Mouse (Mus musculus) MEL (cell line): ENCODE measurements around the gene Ghrl. TPM values are rescaled to one million over a fixed set of nuclear protein-coding genes. Genes with fewer than 3 reads are reported as not detected.

Experiments
- DNase-seq: peaks from one replicate; pipeline ENCODE4 v3.0.0; 2011; ENCODE audit warnings: low read depth, low spot score
- H3K27ac ChIP-seq: 2 replicates; pipeline ENCODE4 v1.5.1; 2012; ENCODE audit warnings: low read depth, mild to moderate bottlenecking, control low read depth, low read length, moderate library complexity; ENCODE audit not compliant: control insufficient read depth
- H3K27me3 ChIP-seq, 2 experiments: fragments of 150-350 bp in 1 of 2; sonication (generic) in 1 of 2; 2 replicates each; pipeline ENCODE4 v1.6.1; 2012; ENCODE audit warnings: low read length in 2 of 2, mild to moderate bottlenecking in 2 of 2, improper control_type of control experiment in 1 of 2, moderate library complexity in 1 of 2; ENCODE audit not compliant: insufficient read depth in 2 of 2, control insufficient read depth in 1 of 2
- H3K36me3 ChIP-seq, 2 experiments: 2 replicates each; pipeline ENCODE4 v1.6.1; 2012 to 2014; ENCODE audit warnings: low read length in 2 of 2, improper control_type of control experiment in 1 of 2, inconsistent platforms in 1 of 2, mild to moderate bottlenecking in 1 of 2; ENCODE audit not compliant: insufficient read depth in 2 of 2, control insufficient read depth in 1 of 2
- H3K4me1 ChIP-seq, 2 experiments: fragments of 150-350 bp in 1 of 2; sonication (generic) in 1 of 2; 2 replicates each; pipeline ENCODE4 v1.6.1; 2012; ENCODE audit warnings: low read length in 2 of 2, improper control_type of control experiment in 1 of 2, mild to moderate bottlenecking in 1 of 2; ENCODE audit not compliant: insufficient read depth in 2 of 2, control insufficient read depth in 1 of 2
- H3K4me3 ChIP-seq, 2 experiments: fragments of 150-350 bp in 1 of 2; sonication (generic) in 1 of 2; 2 replicates each; pipeline ENCODE4 v1.5.1; 2012; ENCODE audit warnings: low read depth in 2 of 2, low read length in 2 of 2, mild to moderate bottlenecking in 2 of 2, moderate library complexity in 2 of 2, control low read depth in 1 of 2, improper control_type of control experiment in 1 of 2; ENCODE audit not compliant: control insufficient read depth in 1 of 2, insufficient read depth in 1 of 2
- H3K79me2 ChIP-seq: 2 replicates; pipeline ENCODE4 v1.6.1; 2012; ENCODE audit warnings: mild to moderate bottlenecking, low read length, moderate library complexity; ENCODE audit not compliant: control insufficient read depth, poor library complexity, insufficient read depth
- H3K9ac ChIP-seq: 2 replicates; pipeline ENCODE4 v1.6.1; 2012; ENCODE audit warnings: low read depth, mild to moderate bottlenecking, control low read depth, low read length, moderate library complexity; ENCODE audit not compliant: control insufficient read depth, poor library complexity, severe bottlenecking
- H3K9me3 ChIP-seq: fragments of 150-350 bp; sonication (generic); replicated peaks from 2 replicates; pipeline ENCODE4 v1.6.1; 2012; ENCODE audit warnings: mild to moderate bottlenecking, low read length, improper control_type of control experiment, moderate library complexity; ENCODE audit not compliant: insufficient read depth
- BHLHE40 ChIP-seq: IDR thresholded peaks from 2 replicates; pipeline ENCODE4 v1.6.1; 2012; ENCODE audit warnings: low read depth, mild to moderate bottlenecking, inconsistent platforms, low read length, improper control_type of control experiment, borderline replicate concordance
- CTCF ChIP-seq, 3 experiments: IDR thresholded peaks in 2 of 3; conservative IDR thresholded peaks in 1 of 3; 2 replicates each; pipeline ENCODE4 v1.5.1; 2011 to 2012; ENCODE audit warnings: low read length in 3 of 3, low read depth in 2 of 3, mild to moderate bottlenecking in 2 of 3, improper control_type of control experiment in 1 of 3, inconsistent platforms in 1 of 3, mixed read lengths in 1 of 3, moderate library complexity in 1 of 3; ENCODE audit not compliant: control insufficient read depth in 1 of 3, insufficient read depth in 1 of 3, poor library complexity in 1 of 3, severe bottlenecking in 1 of 3
- E2F4 ChIP-seq: IDR thresholded peaks from 2 replicates; pipeline ENCODE4 v1.6.1; 2011; ENCODE audit warnings: low read depth, low read length, improper control_type of control experiment, borderline replicate concordance
- ETS1 ChIP-seq: IDR thresholded peaks from 2 replicates; pipeline ENCODE4 v1.6.1; 2012; ENCODE audit warnings: low read depth, mild to moderate bottlenecking, inconsistent platforms, low read length, improper control_type of control experiment, moderate library complexity
- GABPA ChIP-seq: IDR thresholded peaks from 2 replicates; pipeline ENCODE4 v1.6.1; 2012; ENCODE audit warnings: low read depth, mild to moderate bottlenecking, inconsistent platforms, low read length, improper control_type of control experiment, moderate library complexity
- GATA1 ChIP-seq: IDR thresholded peaks from 2 replicates; pipeline ENCODE4 v1.6.1; 2011; ENCODE audit warnings: low read depth, low read length, improper control_type of control experiment
- HCFC1 ChIP-seq: IDR thresholded peaks from 2 replicates; pipeline ENCODE4 v1.6.1; 2012; ENCODE audit warnings: low read depth, mild to moderate bottlenecking, inconsistent platforms, low read length, improper control_type of control experiment, moderate library complexity
- JUND ChIP-seq: IDR thresholded peaks from 2 replicates; pipeline ENCODE4 v1.6.1; 2011; ENCODE audit warnings: low read depth, mild to moderate bottlenecking, improper control_type of control experiment, low read length
- KAT2A ChIP-seq: conservative IDR thresholded peaks from 2 replicates; pipeline ENCODE4 v1.6.1; 2012; ENCODE audit warnings: low read depth, low read length, improper control_type of control experiment, inconsistent platforms
- MEF2A ChIP-seq: IDR thresholded peaks from 2 replicates; pipeline ENCODE4 v1.6.1; 2014; ENCODE audit warnings: low read depth, mild to moderate bottlenecking, inconsistent platforms, low read length, improper control_type of control experiment; ENCODE audit not compliant: poor library complexity, insufficient replicate concordance, severe bottlenecking; ENCODE audit errors: extremely low read depth
- MXI1 ChIP-seq: IDR thresholded peaks from 2 replicates; pipeline ENCODE4 v1.6.1; 2011; ENCODE audit warnings: mild to moderate bottlenecking, low read depth, low read length, improper control_type of control experiment
- MYB ChIP-seq: IDR thresholded peaks from 2 replicates; pipeline ENCODE4 v1.6.1; 2011; ENCODE audit warnings: mild to moderate bottlenecking, low read depth, low read length, improper control_type of control experiment
- MYC ChIP-seq: IDR thresholded peaks from 2 replicates; pipeline ENCODE4 v1.6.1; 2011; ENCODE audit warnings: low read depth, mild to moderate bottlenecking, low read length, improper control_type of control experiment, moderate library complexity
- NELFE ChIP-seq: IDR thresholded peaks from 2 replicates; pipeline ENCODE4 v1.6.1; 2011; ENCODE audit warnings: low read depth, low read length, improper control_type of control experiment
- POLR2A ChIP-seq, 2 experiments: IDR thresholded peaks; 2 replicates each; pipeline ENCODE4 v1.6.1; 2011 to 2012; ENCODE audit warnings: low read length in 2 of 2, mild to moderate bottlenecking in 2 of 2, control low read depth in 1 of 2, improper control_type of control experiment in 1 of 2, low read depth in 1 of 2, moderate library complexity in 1 of 2; ENCODE audit not compliant: control insufficient read depth in 1 of 2, insufficient read depth in 1 of 2, poor library complexity in 1 of 2
- POLR2AphosphoS2 ChIP-seq: IDR thresholded peaks from 2 replicates; pipeline ENCODE4 v1.6.1; 2011; ENCODE audit warnings: low read length, improper control_type of control experiment
- RAD21 ChIP-seq: IDR thresholded peaks from 2 replicates; pipeline ENCODE4 v1.6.1; 2011; ENCODE audit warnings: mild to moderate bottlenecking, low read depth, low read length, improper control_type of control experiment
- SIN3A ChIP-seq: IDR thresholded peaks from 2 replicates; pipeline ENCODE4 v1.6.1; 2012; ENCODE audit warnings: low read length, improper control_type of control experiment, inconsistent platforms
- SMC3 ChIP-seq: IDR thresholded peaks from 2 replicates; pipeline ENCODE4 v1.6.1; 2011; ENCODE audit warnings: low read depth, low read length, improper control_type of control experiment
- TCF12 ChIP-seq: IDR thresholded peaks from 2 replicates; pipeline ENCODE4 v1.6.1; 2014; ENCODE audit warnings: low read depth, mild to moderate bottlenecking, inconsistent platforms, low read length, improper control_type of control experiment, moderate library complexity
- UBTF ChIP-seq: IDR thresholded peaks from 2 replicates; pipeline ENCODE4 v1.6.1; 2012; ENCODE audit warnings: low read depth, mild to moderate bottlenecking, inconsistent platforms, low read length, improper control_type of control experiment, moderate library complexity, borderline replicate concordance; ENCODE audit not compliant: insufficient read depth
- USF1 ChIP-seq: IDR thresholded peaks from 2 replicates; pipeline ENCODE4 v1.6.1; 2014; ENCODE audit warnings: low read depth, mild to moderate bottlenecking, inconsistent platforms, low read length, improper control_type of control experiment, moderate library complexity
- ZC3H11A ChIP-seq: IDR thresholded peaks from 2 replicates; pipeline ENCODE4 v1.6.1; 2012; ENCODE audit warnings: low read depth, mild to moderate bottlenecking, inconsistent platforms, low read length, improper control_type of control experiment
- ZKSCAN1 ChIP-seq: IDR thresholded peaks from 2 replicates; pipeline ENCODE4 v1.6.1; 2012; ENCODE audit warnings: low read depth, mild to moderate bottlenecking, inconsistent platforms, low read length, improper control_type of control experiment, moderate library complexity
- ZMIZ1 ChIP-seq: IDR thresholded peaks from 2 replicates; pipeline ENCODE4 v1.6.1; 2012; ENCODE audit warnings: low read depth, mild to moderate bottlenecking, inconsistent platforms, low read length, improper control_type of control experiment, moderate library complexity
- ZNF384 ChIP-seq: IDR thresholded peaks from 2 replicates; pipeline ENCODE4 v1.6.1; 2012; ENCODE audit warnings: low read depth, mild to moderate bottlenecking, inconsistent platforms, low read length, improper control_type of control experiment
- polyA plus RNA-seq, 2 experiments: library from polyadenylated mRNA; stranded (reverse) in 1 of 2; unstranded in 1 of 2; fragments of >175 nt in 1 of 2; fragments of >200 nt in 1 of 2; gene quantifications; 2 replicates each; pipeline versions ENCODE4 v1.2.1 to v1.2.4; 2012; ENCODE audit warnings: low replicate concordance in 2 of 2, low read depth in 1 of 2; ENCODE audit not compliant: insufficient read length in 2 of 2, insufficient read depth in 1 of 2, missing spikeins in 1 of 2
- total RNA-seq: library from RNA; depleted of rRNA; stranded (reverse); fragments of 300-350 nt; gene quantifications from 2 replicates; pipeline ENCODE4 v1.2.3, GENCODE M21; 2012; rRNA removed

Ghrl gene
- 0.26 and 0.81 TPM in 2 replicates for total RNA-seq
- 1 to 10 TPM in 1 of 2 experiments, not detected in 1; 2.8 TPM for polyA plus RNA-seq

DNA sequence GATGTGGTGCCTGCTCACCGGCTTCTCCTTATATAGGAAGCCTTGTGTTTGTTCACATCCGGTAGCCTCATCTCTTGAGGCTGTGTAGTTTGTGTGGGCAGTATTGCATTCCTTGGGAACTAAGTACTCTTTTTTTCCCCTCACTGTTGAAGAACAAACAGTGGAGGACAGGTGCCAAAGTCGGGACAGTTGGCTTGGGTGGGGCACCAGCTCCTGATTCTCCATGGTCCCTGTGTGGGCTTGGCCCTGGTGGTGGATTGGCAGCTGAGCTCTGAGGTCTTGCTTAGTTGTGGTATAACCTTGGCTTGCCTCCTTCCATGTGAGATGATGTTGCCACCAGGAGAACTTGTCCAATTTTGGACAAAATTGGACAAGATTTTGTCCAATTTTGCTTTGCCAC is at the start of gene Ghrl:
Gene Ghrl, minus strand, starts transcription at position 3 of the 400 bp plus-strand sequence.
- Histone ChIP-seq H3K4me3 (no peak within 1 kb of the TSS), H3K9ac (no peak within 1 kb of the TSS), H3K27me3 (no peaks in the 10 kb centered on the region), H3K36me3 (peaks cover 0 to 16% of the 10 kb centered on the region in 2 experiments; a peak in 2 of 4 replicates), H3K4me1 (no peaks in the 10 kb centered on the region), H3K9me3 (no peaks in the 10 kb centered on the region), H3K27ac (no peak within 1 kb of the TSS), H3K79me2 (no peaks in the 10 kb centered on the region)
- no peak for DNase-seq
- TF ChIP-seq KAT2A, result no peak
- no peak for TF ChIP-seq ETS1
- no peak for TF ChIP-seq MXI1
- TF ChIP-seq ZMIZ1, result no peak
- no peak for TF ChIP-seq UBTF
- TF ChIP-seq JUND, result no peak
- no peak for TF ChIP-seq RAD21

DNA sequence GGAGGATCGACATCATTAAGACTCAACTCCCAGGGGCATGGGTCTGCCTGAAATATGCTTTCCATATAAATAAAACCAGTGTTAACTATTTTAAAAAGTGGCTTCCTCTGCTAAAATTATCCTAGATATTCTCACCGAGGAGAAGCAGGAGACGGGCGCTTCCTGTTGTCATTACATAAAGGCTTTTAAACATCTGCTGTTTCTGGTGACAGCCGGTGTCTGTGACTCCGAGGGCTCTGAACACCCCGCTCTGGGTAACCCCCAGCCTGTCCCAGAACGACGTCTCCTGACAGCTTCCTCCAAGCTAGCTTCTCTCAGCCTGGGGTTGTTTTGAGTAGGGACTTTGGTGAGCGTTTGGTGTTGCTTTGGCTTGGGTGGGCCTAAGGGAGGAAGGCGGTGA is 49.1 kb upstream of the Ghrl start:
- H3K4me1 ChIP-seq, result no peaks in the 10 kb centered on the region
- no peaks in the 10 kb centered on the region for H3K9me3 ChIP-seq
- H3K27me3 ChIP-seq, result no peaks in the 10 kb centered on the region
- H3K27ac ChIP-seq, result no peak overlapping the region
- H3K79me2 ChIP-seq, result no peaks in the 10 kb centered on the region
- no peak overlapping the region for H3K9ac ChIP-seq
- no peak for DNase-seq
- TF ChIP-seq SIN3A, result no peak
- no peak for TF ChIP-seq POLR2AphosphoS2
- no peak for TF ChIP-seq JUND
- no peak for TF ChIP-seq MYC
- no peaks in the 10 kb centered on the region for H3K36me3 ChIP-seq
- H3K4me3 ChIP-seq, result no peak overlapping the region

DNA sequence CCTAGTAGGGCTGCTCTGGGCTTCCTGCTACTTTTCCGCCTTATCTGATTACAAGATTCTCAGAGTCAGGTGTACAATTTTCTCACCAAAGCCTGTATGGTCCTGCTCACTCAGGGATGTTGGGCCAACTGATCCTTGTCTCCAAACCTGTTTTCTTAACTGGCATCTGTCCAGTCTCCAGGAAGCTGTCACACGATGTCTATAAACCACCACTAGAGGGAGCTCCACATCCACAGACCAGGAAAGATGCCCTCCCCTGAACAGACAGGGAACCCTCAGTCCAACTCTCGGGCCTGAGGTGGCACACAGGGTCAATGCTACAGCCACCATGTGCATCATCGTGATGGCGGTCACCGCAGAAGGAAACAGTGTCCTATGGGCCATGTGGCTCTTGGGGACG is 42.0 kb upstream of the Ghrl start:
- Histone ChIP-seq H3K4me3 (no peak overlapping the region), H3K9ac (no peak overlapping the region), H3K27me3 (no peaks in the 10 kb centered on the region)
- peak; percentile 91 for TF ChIP-seq RAD21
- TF ChIP-seq ZC3H11A, result peak; percentile 67
- no peak for TF ChIP-seq HCFC1
- TF ChIP-seq JUND, result no peak
- TF ChIP-seq CTCF (IDR thresholded peaks at IDR 0.05 in 2 of 3, conservative IDR thresholded peaks at IDR 0.05 in 1 of 3; ENCODE audit: control insufficient read depth in 1 of 3, insufficient read depth in 1 of 3, low read depth in 2 of 3, low read length in 3 of 3, poor library complexity in 1 of 3, severe bottlenecking in 1 of 3), result peak; percentile 81 to 90 (median 89)
- peak; percentile 76 for TF ChIP-seq SMC3
- TF ChIP-seq E2F4, result no peak
- no peak for TF ChIP-seq NELFE
- no peak for TF ChIP-seq GABPA
- TF ChIP-seq SIN3A, result no peak
- no peak for TF ChIP-seq ZKSCAN1
- TF ChIP-seq ZNF384, result no peak
- TF ChIP-seq BHLHE40, result no peak
- TF ChIP-seq GATA1, result no peak
- no peak for TF ChIP-seq KAT2A
- TF ChIP-seq MYB, result no peak
- TF ChIP-seq USF1, result no peak
- TF ChIP-seq TCF12, result no peak
- no peak for TF ChIP-seq MEF2A
- no peak for TF ChIP-seq POLR2A (IDR thresholded peaks at IDR 0.05; ENCODE audit: control insufficient read depth in 1 of 2, insufficient read depth in 1 of 2, low read depth in 1 of 2, low read length in 2 of 2, poor library complexity in 1 of 2)
- TF ChIP-seq MXI1, result no peak
- no peak for TF ChIP-seq POLR2AphosphoS2

More for the DNA sequence above, 42.0 kb upstream of the Ghrl start:
- H3K27ac ChIP-seq, result no peak overlapping the region
- DNase-seq, result peak; percentile 67
- H3K4me1 ChIP-seq, result no peaks in the 10 kb centered on the region
- H3K36me3 ChIP-seq, result no peaks in the 10 kb centered on the region
- no peaks in the 10 kb centered on the region for H3K79me2 ChIP-seq
- no peaks in the 10 kb centered on the region for H3K9me3 ChIP-seq
